Mouse (Mus musculus) E14TG2a.4 (cell line): Measurements from ENCODE around the gene Afm.

Source experiments
- CTCF ChIP-seq: conservative IDR thresholded peaks from 2 replicates; pipeline ENCODE4 v1.5.1; 2014; ENCODE audit warnings: low read length
- NANOG ChIP-seq: IDR thresholded peaks from 2 replicates; pipeline ENCODE4 v1.6.1; 2014; ENCODE audit warnings: borderline replicate concordance, low read length, mixed read lengths
- POU5F1 ChIP-seq: IDR thresholded peaks from 2 replicates; pipeline ENCODE4 v1.6.1; 2014; ENCODE audit warnings: low read length, borderline replicate concordance

- no peak for TF ChIP-seq CTCF
- TF ChIP-seq NANOG, result no peak
- no peak for TF ChIP-seq POU5F1
Measured at GRCm38 (mm10) chr5:90560743-90561142, 42.0 kb downstream of the Afm start, which contains the start of gene 5830473C10Rik.
